ENCODE assay signal across 39 mouse cellular contexts in genomic region chr14:41047402-41047801, GRCm38 (mm10). TPM values are rescaled to one million over a fixed set of nuclear protein-coding genes. Genes with fewer than 3 reads are reported as not detected.
"Had no signal": no experiment of that assay in that cellular context is flagged by ENCODE, and none has a peak within 500 bp of the region (broad histone marks: within the 10 kb centered on the region; RNA-seq: fewer than 3 reads in every experiment).

No protein-coding gene starts in this region.

- H3K4me3 ChIP-seq: gastrocnemius, adult 2 months; heart, embryonic 10.5 days; heart, embryonic 12.5 days; hindbrain, embryonic 10.5 days; hindbrain, embryonic 12.5 days; layer of hippocampus, adult 2 months; left cerebral cortex, adult 2 months; limb, embryonic 10.5 days; limb, embryonic 12.5 days; liver, embryonic 13.5 days; liver, embryonic 15.5 days had no signal

- H3K9me3 ChIP-seq: heart, embryonic 10.5 days; heart, embryonic 12.5 days; hindbrain, embryonic 10.5 days; hindbrain, embryonic 12.5 days; limb, embryonic 10.5 days; limb, embryonic 12.5 days; liver, embryonic 13.5 days; liver, embryonic 15.5 days had no signal

- H3K4me1 ChIP-seq: heart, embryonic 10.5 days; heart, embryonic 12.5 days; hindbrain, embryonic 10.5 days; hindbrain, embryonic 12.5 days; limb, embryonic 10.5 days; limb, embryonic 12.5 days; liver, embryonic 15.5 days had no signal

- H3K4me2 ChIP-seq: heart, embryonic 12.5 days; hindbrain, embryonic 12.5 days; hindbrain, embryonic 14.5 days; limb, embryonic 12.5 days; liver, embryonic 11.5 days; liver, embryonic 13.5 days; liver, embryonic 15.5 days had no signal

- H3K27ac ChIP-seq: gastrocnemius, adult 2 months; heart, embryonic 10.5 days; hindbrain, embryonic 10.5 days; hindbrain, embryonic 12.5 days; hindbrain, embryonic 14.5 days; kidney, postnatal 0 days; layer of hippocampus, adult 2 months; left cerebral cortex, adult 2 months; limb, embryonic 10.5 days; limb, embryonic 12.5 days; liver, embryonic 13.5 days; liver, embryonic 15.5 days had no signal

- H3K36me3 ChIP-seq: heart, embryonic 10.5 days; heart, embryonic 12.5 days; hindbrain, embryonic 10.5 days; hindbrain, embryonic 12.5 days; limb, embryonic 10.5 days; limb, embryonic 12.5 days; liver, embryonic 13.5 days; liver, embryonic 15.5 days had no signal

- H3K27me3 ChIP-seq: heart, embryonic 12.5 days; hindbrain, embryonic 12.5 days; limb, embryonic 12.5 days; liver, embryonic 13.5 days; liver, embryonic 15.5 days had no signal

- DNase-seq: gastrocnemius, adult 2 months; gastrocnemius, postnatal 10 days; gastrocnemius, postnatal 25 days; heart, adult 18-20 months; heart, postnatal 10 days; heart, postnatal 4 days; kidney, adult 18-20 months; kidney, adult 8-10 months; kidney, postnatal 14 days; kidney, postnatal 36 days; liver; liver, embryonic 13.5 days had no signal

- H3K9ac ChIP-seq: heart, embryonic 12.5 days; hindbrain, embryonic 12.5 days; hindbrain, embryonic 14.5 days; limb, embryonic 12.5 days; liver, embryonic 13.5 days; liver, embryonic 15.5 days had no signal

RNA-seq across cellular contexts. Expression of gene Dydc2, which starts 21.6 kb away (rescaled TPM):
- total RNA-seq: gastrocnemius, adult 2 months; gastrocnemius, postnatal 10 days; gastrocnemius, postnatal 25 days; gastrocnemius, postnatal 4 days; granulocyte monocyte progenitor cell, adult 5-6 weeks; heart, adult 18-20 months; heart, adult 8-10 months; heart, postnatal 10 days; heart, postnatal 25 days; heart, postnatal 4 days; left cerebral cortex, postnatal 14 days had no signal
- polyA plus RNA-seq: inflammation-experienced regulatory T-cells, adult 6 months; intestine, postnatal 0 days; kidney, embryonic 14.5 days; kidney, postnatal 0 days; limb, embryonic 10.5 days; limb, embryonic 12.5 days; limb, embryonic 14.5 days; liver, embryonic 11.5 days; liver, embryonic 13.5 days; liver, embryonic 15.5 days had no signal

RNA-seq across cellular contexts. Expression of gene Dydc1, which starts 25.3 kb away (rescaled TPM):
- total RNA-seq: gastrocnemius, adult 2 months; gastrocnemius, postnatal 10 days; gastrocnemius, postnatal 25 days; gastrocnemius, postnatal 4 days; granulocyte monocyte progenitor cell, adult 5-6 weeks; heart, adult 18-20 months; heart, adult 8-10 months; heart, postnatal 10 days; heart, postnatal 25 days; heart, postnatal 4 days; layer of hippocampus, adult 2 months; layer of hippocampus, postnatal 10 days; layer of hippocampus, postnatal 25 days; left cerebral cortex, adult 2 months; left cerebral cortex, postnatal 14 days; left cerebral cortex, postnatal 36 days had no signal
- polyA plus RNA-seq: heart, embryonic 10.5 days; heart, embryonic 12.5 days; heart, embryonic 14.5 days; heart, embryonic 16.5 days; hindbrain, embryonic 10.5 days; hindbrain, embryonic 14.5 days; inflammation-experienced regulatory T-cells, adult 6 months; intestine, postnatal 0 days; kidney, embryonic 14.5 days; kidney, postnatal 0 days; limb, embryonic 10.5 days; limb, embryonic 12.5 days; limb, embryonic 14.5 days; liver, embryonic 11.5 days; liver, embryonic 13.5 days; liver, embryonic 15.5 days had no signal

RNA-seq across cellular contexts. Expression of gene Mat1a, which starts 57.4 kb away (rescaled TPM):
- total RNA-seq: gastrocnemius, adult 2 months; gastrocnemius, postnatal 25 days; granulocyte monocyte progenitor cell, adult 5-6 weeks; heart, adult 18-20 months; heart, postnatal 10 days; heart, postnatal 25 days; layer of hippocampus, adult 2 months; layer of hippocampus, postnatal 10 days; layer of hippocampus, postnatal 25 days; left cerebral cortex, adult 2 months; left cerebral cortex, postnatal 14 days; left cerebral cortex, postnatal 36 days had no signal
- polyA plus RNA-seq: hindbrain, embryonic 10.5 days; hindbrain, embryonic 12.5 days; hindbrain, embryonic 14.5 days; hindbrain, embryonic 16.5 days; inflammation-experienced regulatory T-cells, adult 6 months; kidney, embryonic 14.5 days; limb, embryonic 10.5 days; limb, embryonic 12.5 days; limb, embryonic 14.5 days had no signal
